ENCODE assay signal across 18 mouse cellular contexts in the genomic region with DNA sequence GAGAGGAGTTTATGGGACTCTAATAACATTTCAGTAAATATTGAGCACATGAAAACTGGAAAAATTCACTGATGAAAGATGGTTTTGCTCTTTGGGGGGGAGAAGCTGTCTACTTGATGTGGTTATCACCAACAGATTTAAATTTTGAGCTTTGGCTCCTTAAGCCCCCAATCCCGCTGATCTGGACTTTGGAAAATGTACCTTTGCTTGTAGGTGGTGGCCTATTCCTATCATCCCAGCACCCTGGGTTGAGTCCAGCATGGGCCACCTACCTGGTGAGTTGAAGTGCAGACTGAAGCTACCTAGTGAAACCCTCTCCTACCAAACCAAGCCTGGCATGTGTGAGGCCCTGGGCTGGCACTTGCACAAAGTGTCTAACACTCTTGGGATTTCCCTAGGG.
"Had no signal": no experiment of that assay in that cellular context is flagged by ENCODE, and none has a peak within 500 bp of the region (broad histone marks: within the 10 kb centered on the region; RNA-seq: fewer than 3 reads in every experiment).

No protein-coding gene starts in this region.

- H3K4me3 ChIP-seq: liver, embryonic 15.5 days; lung, embryonic 15.5 days; megakaryocyte, embryonic 14.5 days; midbrain, embryonic 12.5 days; neural tube, embryonic 12.5 days; stomach, embryonic 15.5 days had no signal

- H3K27me3 ChIP-seq: liver, embryonic 15.5 days; lung, embryonic 15.5 days; megakaryocyte, embryonic 14.5 days; midbrain, embryonic 12.5 days; neural tube, embryonic 12.5 days; stomach, embryonic 15.5 days had no signal

- H3K9me3 ChIP-seq: liver, embryonic 15.5 days; lung, embryonic 15.5 days; megakaryocyte, embryonic 14.5 days; midbrain, embryonic 12.5 days; neural tube, embryonic 12.5 days; stomach, embryonic 15.5 days had no signal

- H3K4me2 ChIP-seq: lung, embryonic 15.5 days; midbrain, embryonic 12.5 days; neural tube, embryonic 12.5 days; stomach, embryonic 15.5 days had no signal

- H3K27ac ChIP-seq: liver, embryonic 15.5 days; lung, embryonic 15.5 days; macrophage; midbrain, embryonic 12.5 days; neural tube, embryonic 12.5 days; stomach, embryonic 15.5 days; stomach, postnatal 0 days had no signal

- H3K4me1 ChIP-seq: midbrain, embryonic 12.5 days; neural tube, embryonic 12.5 days; stomach, embryonic 15.5 days had no signal

- DNase-seq: liver, postnatal 0 days; lung, adult 2 months; lung, postnatal 14 days; lung, postnatal 36 days; midbrain, embryonic 14.5 days; right cerebral cortex, postnatal 14 days; thymus, adult 2 months; thymus, postnatal 25 days; thymus, postnatal 4 days had no signal

- ATAC-seq: liver, postnatal 0 days; lung, postnatal 0 days had no signal

- H3K36me3 ChIP-seq: liver, embryonic 15.5 days; lung, embryonic 15.5 days; midbrain, embryonic 12.5 days; neural tube, embryonic 12.5 days; stomach, embryonic 15.5 days had no signal

- H3K9ac ChIP-seq: liver, embryonic 15.5 days; liver, postnatal 0 days; lung, embryonic 15.5 days; midbrain, embryonic 12.5 days; neural tube, embryonic 12.5 days; stomach, embryonic 15.5 days had no signal
